Mouse (Mus musculus): ENCODE measurements around the gene Ube2c. TPM values are rescaled to one million over a fixed set of nuclear protein-coding genes. Genes with fewer than 3 reads are reported as not detected.

Gene Ube2c
- polyA plus RNA-seq, 1 experiment = 97.2 TPM

DNA sequence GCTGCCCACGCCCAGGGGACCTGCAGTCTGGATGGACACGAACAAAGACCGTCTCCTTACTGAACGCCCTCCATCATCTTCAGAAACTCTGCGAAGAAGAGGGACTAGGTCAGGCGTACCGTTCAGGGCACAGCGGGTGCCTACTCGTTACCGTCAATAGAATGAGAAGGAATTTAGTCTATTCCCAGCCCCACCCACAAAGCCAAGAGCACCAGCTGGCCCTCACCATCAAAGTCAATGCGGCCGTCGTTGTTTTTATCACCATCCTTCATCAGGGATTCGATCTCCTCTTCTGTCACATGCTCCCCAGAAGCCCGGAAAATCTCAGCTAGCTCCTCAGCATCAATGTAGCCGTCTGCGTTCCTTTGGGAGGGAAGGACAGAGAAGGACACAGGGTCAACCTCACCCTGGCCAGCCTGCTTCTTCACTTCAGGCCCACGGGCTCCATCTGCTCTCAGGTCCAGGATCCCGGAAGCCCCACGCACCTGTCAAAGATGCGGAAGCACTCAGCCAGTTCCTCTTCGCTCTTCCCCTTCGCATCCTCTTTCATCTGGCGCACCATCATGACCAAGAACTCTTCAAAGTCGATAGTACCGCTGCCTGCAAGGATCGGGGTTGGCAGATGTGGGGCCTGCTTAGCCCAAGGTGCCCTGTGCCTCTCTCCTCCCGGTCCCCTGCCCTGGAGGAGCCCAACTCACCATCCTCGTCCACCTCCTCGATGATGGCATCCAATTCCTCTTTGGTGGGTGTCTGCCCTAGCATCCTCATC is 7.7 kb downstream of the Ube2c start:
- Histone ChIP-seq H3K27ac (ENCODE audit: insufficient read depth, low read length) (no peak overlapping the region), H3K4me1 (ENCODE audit: control insufficient read depth, insufficient read depth, insufficient read length) (no peaks in the 10 kb centered on the region), H3K4me3 (ENCODE audit: extremely low read depth, insufficient read depth, insufficient read length) (no peak overlapping the region), H3K27me3 (ENCODE audit: control insufficient read depth, insufficient read depth, low read length) (no peaks in the 10 kb centered on the region), H3K36me3 (ENCODE audit: control insufficient read depth, insufficient read depth, low read length) (no peaks in the 10 kb centered on the region)
- WGBS = 81% methylated on average over 30 of the region's 30 CpGs
- no peak for TF ChIP-seq POLR2A (IDR thresholded peaks at IDR 0.05; ENCODE audit: low read depth, low read length)
- no peak for TF ChIP-seq CTCF (IDR thresholded peaks at IDR 0.05; ENCODE audit: extremely low read depth, insufficient read depth, insufficient read length, insufficient replicate concordance)
- DNase-seq (ENCODE audit: low read depth in 1 of 2, low spot score in 2 of 2) = no peak

- Histone ChIP-seq H3K27ac (ENCODE audit: insufficient read depth, low read length) (no peak overlapping the region), H3K4me1 (ENCODE audit: control insufficient read depth, insufficient read depth, insufficient read length) (no peaks in the 10 kb centered on the region), H3K4me3 (ENCODE audit: extremely low read depth, insufficient read depth, insufficient read length) (no peak overlapping the region), H3K36me3 (ENCODE audit: control insufficient read depth, insufficient read depth, low read length) (no peaks in the 10 kb centered on the region), H3K27me3 (ENCODE audit: control insufficient read depth, insufficient read depth, low read length) (no peaks in the 10 kb centered on the region)
- TF ChIP-seq CTCF (IDR thresholded peaks at IDR 0.05; ENCODE audit: extremely low read depth, insufficient read depth, insufficient read length, insufficient replicate concordance) (no peak), POLR2A (IDR thresholded peaks at IDR 0.05; ENCODE audit: low read depth, low read length) (no peak)
- DNase-seq (ENCODE audit: low read depth in 1 of 2, low spot score in 2 of 2) = no peak
- WGBS = 89% methylated on average over 11 of the region's 11 CpGs
Measured at GRCm38 (mm10) chr2:164778015-164778287, 8.3 kb downstream of the Ube2c start.

DNA sequence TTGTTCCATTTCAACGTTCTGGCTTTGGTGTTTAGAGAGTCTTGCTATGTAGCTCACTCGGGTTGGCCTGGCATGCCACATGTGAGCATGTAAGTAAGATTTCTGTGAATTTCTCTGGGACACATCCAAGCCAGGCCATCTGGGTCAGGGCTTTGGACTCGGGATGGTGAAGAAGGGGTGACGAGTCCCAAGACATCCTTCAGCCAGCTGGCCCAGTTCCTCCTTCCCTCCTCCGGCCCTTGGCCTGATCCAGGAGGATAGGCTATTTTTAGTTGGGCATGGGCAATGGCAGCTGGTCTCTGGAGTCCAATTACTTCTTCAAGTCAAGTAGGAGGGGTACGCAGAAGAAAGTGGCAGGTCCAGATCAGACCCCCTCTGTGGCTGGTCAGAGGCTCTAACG is 9.1 kb downstream of the Ube2c start:
- no peak overlapping the region for H3K4me3 ChIP-seq (ENCODE audit: extremely low read depth, insufficient read depth, insufficient read length)
- WGBS = 81% methylated on average over 7 of the region's 7 CpGs
- no peaks in the 10 kb centered on the region for H3K4me1 ChIP-seq (ENCODE audit: control insufficient read depth, insufficient read depth, insufficient read length)
- H3K36me3 ChIP-seq (ENCODE audit: control insufficient read depth, insufficient read depth, low read length) = no peaks in the 10 kb centered on the region
- no peak overlapping the region for H3K27ac ChIP-seq (ENCODE audit: insufficient read depth, low read length)
- DNase-seq (ENCODE audit: low read depth in 1 of 2, low spot score in 2 of 2) = no peak
- no peak for TF ChIP-seq CTCF (IDR thresholded peaks at IDR 0.05; ENCODE audit: extremely low read depth, insufficient read depth, insufficient read length, insufficient replicate concordance)
- no peak for TF ChIP-seq POLR2A (IDR thresholded peaks at IDR 0.05; ENCODE audit: low read depth, low read length)
- H3K27me3 ChIP-seq (ENCODE audit: control insufficient read depth, insufficient read depth, low read length) = no peaks in the 10 kb centered on the region

GRCm38 (mm10) chr2:164779481-164780086 is 9.9 kb downstream of the Ube2c start, which contains the start of gene Tnnc2:
Gene Tnnc2 (minus strand): TSS chr2:164779967.
- Histone ChIP-seq H3K27me3 (ENCODE audit: control insufficient read depth, insufficient read depth, low read length) (no peaks in the 10 kb centered on the region), H3K4me3 (ENCODE audit: extremely low read depth, insufficient read depth, insufficient read length) (no peak within 1 kb of the TSS), H3K36me3 (ENCODE audit: control insufficient read depth, insufficient read depth, low read length) (no peaks in the 10 kb centered on the region), H3K27ac (ENCODE audit: insufficient read depth, low read length) (no peak within 1 kb of the TSS), H3K4me1 (ENCODE audit: control insufficient read depth, insufficient read depth, insufficient read length) (no peaks in the 10 kb centered on the region)
- 89% methylated on average over 8 of the region's 8 CpGs for WGBS
- DNase-seq (ENCODE audit: low read depth in 1 of 2, low spot score in 2 of 2) = no peak
- TF ChIP-seq POLR2A (IDR thresholded peaks at IDR 0.05; ENCODE audit: low read depth, low read length) (no peak), CTCF (IDR thresholded peaks at IDR 0.05; ENCODE audit: extremely low read depth, insufficient read depth, insufficient read length, insufficient replicate concordance) (no peak)

- no peak overlapping the region for H3K4me3 ChIP-seq (ENCODE audit: extremely low read depth, insufficient read depth, insufficient read length)
- H3K27ac ChIP-seq (ENCODE audit: insufficient read depth, low read length) = no peak overlapping the region
- H3K27me3 ChIP-seq (ENCODE audit: control insufficient read depth, insufficient read depth, low read length) = no peaks in the 10 kb centered on the region
- no peak for DNase-seq (ENCODE audit: low read depth in 1 of 2, low spot score in 2 of 2)
- peaks cover 7% of the 10 kb centered on the region; the same call in 1 of the 2 replicates for H3K4me1 ChIP-seq (ENCODE audit: control insufficient read depth, insufficient read depth, insufficient read length)
- TF ChIP-seq POLR2A (IDR thresholded peaks at IDR 0.05; ENCODE audit: low read depth, low read length) (no peak), CTCF (IDR thresholded peaks at IDR 0.05; ENCODE audit: extremely low read depth, insufficient read depth, insufficient read length, insufficient replicate concordance) (no peak)
- 85% methylated on average over 4 of the region's 4 CpGs for WGBS
- H3K36me3 ChIP-seq (ENCODE audit: control insufficient read depth, insufficient read depth, low read length) = no peaks in the 10 kb centered on the region
Measured at GRCm38 (mm10) chr2:164781876-164782275, 12.2 kb downstream of the Ube2c start.

GRCm38 (mm10) chr2:164783926-164784581 is 14.4 kb downstream of the Ube2c start:
- no peak for DNase-seq (ENCODE audit: low read depth in 1 of 2, low spot score in 2 of 2)
- 76% methylated on average over 7 of the region's 7 CpGs for WGBS
- no peak for TF ChIP-seq POLR2A (IDR thresholded peaks at IDR 0.05; ENCODE audit: low read depth, low read length)
- no peak for TF ChIP-seq CTCF (IDR thresholded peaks at IDR 0.05; ENCODE audit: extremely low read depth, insufficient read depth, insufficient read length, insufficient replicate concordance)
- Histone ChIP-seq H3K4me1 (ENCODE audit: control insufficient read depth, insufficient read depth, insufficient read length) (peaks cover 7% of the 10 kb centered on the region; the same call in 1 of the 2 replicates), H3K36me3 (ENCODE audit: control insufficient read depth, insufficient read depth, low read length) (no peaks in the 10 kb centered on the region), H3K4me3 (ENCODE audit: extremely low read depth, insufficient read depth, insufficient read length) (no peak overlapping the region), H3K27me3 (ENCODE audit: control insufficient read depth, insufficient read depth, low read length) (no peaks in the 10 kb centered on the region), H3K27ac (ENCODE audit: insufficient read depth, low read length) (no peak overlapping the region)

Measured in spleen, adult 2 months (tissue).